Mouse (Mus musculus): ENCODE results near the gene Acvr1.

Acvr1 gene

GRCm38 (mm10) chr2:58415037-58415436, 151.9 kb downstream of the Acvr1 start:
- DNase-seq (ENCODE audit: low spot score in 2 of 2): no peak

- no peak for DNase-seq (ENCODE audit: low spot score in 2 of 2)
These were observed 157.9 kb downstream of the Acvr1 start for GRCm38 (mm10) chr2:58408926-58409634.

- no peak for DNase-seq (ENCODE audit: low spot score in 2 of 2)
These were observed 163.5 kb downstream of the Acvr1 start for GRCm38 (mm10) chr2:58403481-58403880.

GRCm38 (mm10) chr2:58388601-58389000, 178.4 kb downstream of the Acvr1 start:
- DNase-seq (ENCODE audit: low spot score in 2 of 2): no peak

GRCm38 (mm10) chr2:58380020-58380419, 186.9 kb downstream of the Acvr1 start:
- DNase-seq (ENCODE audit: low spot score in 2 of 2): no peak

- no peak for DNase-seq (ENCODE audit: low spot score in 2 of 2)
These were observed 187.5 kb downstream of the Acvr1 start for GRCm38 (mm10) chr2:58379475-58379874.

- DNase-seq (ENCODE audit: low spot score in 2 of 2): no peak
These were observed 189.4 kb downstream of the Acvr1 start for GRCm38 (mm10) chr2:58377417-58378130.

- no peak for DNase-seq (ENCODE audit: low spot score in 2 of 2)
These were observed 200.8 kb downstream of the Acvr1 start for GRCm38 (mm10) chr2:58366196-58366595.

GRCm38 (mm10) chr2:58361361-58362046, 205.5 kb downstream of the Acvr1 start:
- DNase-seq (ENCODE audit: low spot score in 2 of 2): no peak

- DNase-seq (ENCODE audit: low spot score in 2 of 2): no peak
These were observed 208.9 kb downstream of the Acvr1 start for GRCm38 (mm10) chr2:58358132-58358460.

- DNase-seq (ENCODE audit: low spot score in 2 of 2): peak in 1 of 2 experiments; percentile 10
These were observed 209.4 kb downstream of the Acvr1 start, which contains the start of gene Acvr1c for GRCm38 (mm10) chr2:58357414-58358131. TSS of gene Acvr1c (minus strand) at chr2:58357895.

GRCm38 (mm10) chr2:58357068-58357413, 209.9 kb downstream of the Acvr1 start:
- no peak for DNase-seq (ENCODE audit: low spot score in 2 of 2)

GRCm38 (mm10) chr2:58354389-58354788, 212.6 kb downstream of the Acvr1 start:
- no peak for DNase-seq (ENCODE audit: low spot score in 2 of 2)

- no peak for DNase-seq (ENCODE audit: low spot score in 2 of 2)
These were observed 214.1 kb downstream of the Acvr1 start for GRCm38 (mm10) chr2:58352846-58353245.

- DNase-seq (ENCODE audit: low spot score in 2 of 2): no peak
These were observed 216.3 kb downstream of the Acvr1 start for GRCm38 (mm10) chr2:58350657-58351056.
